ENCODE assay signal across 8 mouse cellular contexts in the genomic region with DNA sequence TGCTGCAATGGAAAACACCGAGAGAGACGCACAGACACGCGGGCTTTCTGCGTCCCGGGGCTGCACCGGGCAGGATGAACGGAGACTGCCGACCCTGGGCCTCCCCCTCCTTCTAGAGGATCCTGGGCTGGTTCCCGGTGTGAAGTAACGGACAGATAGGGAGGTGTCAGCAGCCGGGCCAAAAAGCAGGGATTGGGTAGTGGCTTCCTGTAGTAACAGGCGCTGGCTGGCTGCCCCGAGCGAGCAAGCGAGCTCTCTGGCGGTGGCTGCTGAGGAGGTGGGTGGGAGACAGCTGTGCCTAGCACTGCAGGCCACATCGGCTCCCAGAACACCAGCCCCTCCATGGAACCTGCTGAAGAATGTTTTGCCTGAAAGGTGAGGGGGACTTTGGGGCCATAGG.
A peak's percentile ranks its signal among the peaks of the same experiment; 100 is the strongest.
DNase-seq lines count a peak whose midpoint lies in the region; ATAC-seq and TF ChIP-seq lines count a peak whose summit lies in the region.

No protein-coding gene starts in this region.

- H3K27me3 ChIP-seq in ES-Bruce4 (ENCODE audit: control insufficient read depth, insufficient read depth, low read length, poor library complexity, severe bottlenecking), result no peaks in the 10 kb centered on the region
- H3K27me3 ChIP-seq in hindbrain, embryonic 11.5 days (ENCODE audit: control insufficient read depth, insufficient read depth, low read length), result no peaks in the 10 kb centered on the region
- no peaks in the 10 kb centered on the region for H3K27me3 ChIP-seq in lung, postnatal 0 days (replicated peaks; ENCODE audit: insufficient read depth, low read length)

- TF ChIP-seq CTCF in ES-Bruce4 (IDR thresholded peaks at IDR 0.05; ENCODE audit: low read depth, low read length), result peak; percentile 0
- TF ChIP-seq CTCF in lung, postnatal 0 days (IDR thresholded peaks at IDR 0.05), result peak; percentile 22; the same call in 1 of the 2 replicates

- TF ChIP-seq EP300 in ES-Bruce4 (IDR thresholded peaks at IDR 0.05; ENCODE audit: insufficient read depth, low read depth, low read length), result peak; percentile 53; the same call in 1 of the 2 replicates
- no peak for TF ChIP-seq EP300 in lung, postnatal 0 days (IDR thresholded peaks at IDR 0.05)

- H3K4me2 ChIP-seq in hindbrain, embryonic 11.5 days (replicated peaks; ENCODE audit: low read depth, low read length), result peak overlapping the region; percentile 47
- H3K4me2 ChIP-seq in lung, postnatal 0 days (replicated peaks; ENCODE audit: low read depth, low read length), result peak overlapping the region; percentile 60

- no peak for TF ChIP-seq POLR2A in ES-Bruce4 (IDR thresholded peaks at IDR 0.05; ENCODE audit: insufficient read depth, low read length)

- peak overlapping the region; percentile 27 for H3K4me3 ChIP-seq in ES-Bruce4 (ENCODE audit: low read depth, low read length)
- H3K4me3 ChIP-seq in hindbrain, embryonic 11.5 days (ENCODE audit: low read depth, low read length), result peak overlapping the region; percentile 28
- H3K4me3 ChIP-seq in lung, postnatal 0 days (ENCODE audit: low read depth, low read length), result peak overlapping the region; percentile 33

- H3K27ac ChIP-seq in ES-Bruce4 (ENCODE audit: insufficient read depth, low read length), result 0 out of 2 replicates have a peak overlapping the region, but pooled peaks have one; percentile 17
- H3K27ac ChIP-seq in hindbrain, embryonic 11.5 days (ENCODE audit: low read depth, low read length), result peak overlapping the region; percentile 51; the same call in 1 of the 2 replicates
- peak overlapping the region; percentile 66 for H3K27ac ChIP-seq in lung, postnatal 0 days (ENCODE audit: low read length)

- WGBS in hindbrain, embryonic 11.5 days, result 4% methylated on average over 18 of the region's 18 CpGs
- WGBS in lung, postnatal 0 days, result 5% methylated on average over 18 of the region's 18 CpGs

- no peaks in the 10 kb centered on the region for H3K36me3 ChIP-seq in ES-Bruce4 (ENCODE audit: control insufficient read depth, insufficient read depth, low read length, poor library complexity, severe bottlenecking)
- H3K36me3 ChIP-seq in hindbrain, embryonic 11.5 days (ENCODE audit: control insufficient read depth, insufficient read depth, low read length), result no peaks in the 10 kb centered on the region
- H3K36me3 ChIP-seq in lung, postnatal 0 days (ENCODE audit: insufficient read depth, low read length), result no peaks in the 10 kb centered on the region

- peak; percentile 77 to 85 for DNase-seq in cerebellum, postnatal 10 days
- DNase-seq in frontal cortex, postnatal 14 days (ENCODE audit: low spot score in 2 of 2), result peak; percentile 22 to 26
- DNase-seq in hindbrain, embryonic 11.5 days (ENCODE audit: low spot score), result peak; percentile 54
- peak; percentile 55 to 57 for DNase-seq in layer of hippocampus, postnatal 14 days (ENCODE audit: low spot score in 2 of 2)
- peak; percentile 87 for DNase-seq in lung, postnatal 0 days (ENCODE audit: low spot score)
- peak; percentile 55 for DNase-seq in ovary, postnatal 10 days (ENCODE audit: low spot score)
- DNase-seq in urinary bladder, postnatal 10 days (ENCODE audit: low spot score), result peak; percentile 24

- peaks cover 5% of the 10 kb centered on the region for H3K9me3 ChIP-seq in ES-Bruce4 (replicated peaks; ENCODE audit: control insufficient read depth, insufficient read depth, low read length, poor library complexity, severe bottlenecking)
- H3K9me3 ChIP-seq in hindbrain, embryonic 11.5 days (ENCODE audit: control insufficient read depth, low read length), result no peaks in the 10 kb centered on the region
- H3K9me3 ChIP-seq in lung, postnatal 0 days (ENCODE audit: low read length), result no peaks in the 10 kb centered on the region

- no peak overlapping the region for H3K9ac ChIP-seq in ES-Bruce4 (ENCODE audit: low read depth, poor library complexity, severe bottlenecking)
- peak overlapping the region; percentile 40; the same call in 1 of the 2 replicates for H3K9ac ChIP-seq in hindbrain, embryonic 11.5 days (ENCODE audit: low read depth, low read length)
- no peak overlapping the region; the same call in 1 of the 2 replicates for H3K9ac ChIP-seq in lung, postnatal 0 days (replicated peaks; ENCODE audit: low read depth)

- no peaks in the 10 kb centered on the region for H3K4me1 ChIP-seq in ES-Bruce4 (ENCODE audit: control insufficient read depth, insufficient read depth, low read length)
- no peaks in the 10 kb centered on the region; the same call in 1 of the 2 replicates for H3K4me1 ChIP-seq in hindbrain, embryonic 11.5 days (replicated peaks; ENCODE audit: control insufficient read depth, insufficient read depth, low read length)
- no peaks in the 10 kb centered on the region for H3K4me1 ChIP-seq in lung, postnatal 0 days (ENCODE audit: insufficient read depth, low read depth, low read length)

- ATAC-seq in hindbrain, embryonic 11.5 days (ENCODE audit: low FRiP score), result peak; percentile 62
- ATAC-seq in lung, postnatal 0 days, result peak; percentile 86

Comparison
In these comparisons a context has a peak if more than half of its experiments do, and no peak if none do; other contexts are left out.
1. Peak in every context shown above with its lines: DNase-seq, ATAC-seq, H3K4me3 ChIP-seq and H3K27ac ChIP-seq.
2. DNase-seq: peak in every context shown above with its lines; median percentile 87 in lung, postnatal 0 days; 81 in cerebellum, postnatal 10 days; 56 in layer of hippocampus, postnatal 14 days; 55 in ovary, postnatal 10 days; 54 in hindbrain, embryonic 11.5 days; 24 in frontal cortex, postnatal 14 days; 24 in urinary bladder, postnatal 10 days.